In the genomic region with DNA sequence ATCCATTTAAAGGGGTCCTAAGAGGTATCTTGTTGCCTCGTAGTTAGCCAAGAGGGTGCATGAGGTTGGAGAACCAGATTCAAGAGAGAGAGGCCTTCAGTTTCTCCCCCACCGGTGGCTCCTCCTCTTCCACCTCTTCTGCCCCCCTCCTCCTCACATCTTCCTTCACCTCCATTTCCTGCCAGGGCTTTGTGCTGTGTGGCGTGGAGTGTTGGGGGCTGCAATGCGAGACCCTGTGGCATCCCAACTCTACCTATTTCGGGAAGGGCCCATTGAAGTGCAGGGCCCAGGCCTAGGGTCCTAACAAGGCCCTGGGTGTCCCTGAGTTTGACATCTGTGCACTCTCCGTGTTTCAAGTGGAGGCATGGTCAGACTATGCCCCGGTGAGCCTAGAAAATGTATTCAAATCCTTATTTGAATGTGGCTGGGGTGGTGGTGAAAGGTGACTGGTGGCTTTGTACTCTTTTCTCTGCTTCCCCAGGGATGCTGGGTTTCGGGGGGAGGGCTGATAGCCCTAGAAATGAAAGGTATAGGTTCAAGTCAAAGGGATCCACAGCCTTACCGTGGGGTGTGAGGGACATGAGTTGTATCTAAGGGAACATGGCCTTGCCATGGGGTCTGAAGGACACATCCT, we compare ENCODE assay signal across 11 mouse cellular contexts. TPM values are rescaled to one million over a fixed set of nuclear protein-coding genes. Genes with fewer than 3 reads are reported as not detected.
A peak's percentile ranks its signal among the peaks of the same experiment; 100 is the strongest.
DNase-seq lines count a peak whose midpoint lies in the region; ATAC-seq and TF ChIP-seq lines count a peak whose summit lies in the region.
"Had no signal": no experiment of that assay in that cellular context is flagged by ENCODE, and none has a peak within 500 bp of the region (broad histone marks: within the 10 kb centered on the region; RNA-seq: fewer than 3 reads in every experiment).

No protein-coding gene starts in this region.

- peak overlapping the region; percentile 82 for H3K4me3 ChIP-seq in bone marrow macrophage, adult 2 months (ENCODE audit: insufficient read depth, low read length)
- H3K4me3 ChIP-seq in midbrain, embryonic 16.5 days (ENCODE audit: low read depth, low read length), result no peak overlapping the region
- H3K4me3 ChIP-seq: heart, embryonic 10.5 days had no signal

- no peaks in the 10 kb centered on the region for H3K36me3 ChIP-seq in midbrain, embryonic 16.5 days (ENCODE audit: control insufficient read depth, insufficient read depth, low read length)
- H3K36me3 ChIP-seq: heart, embryonic 10.5 days had no signal

- H3K4me1 ChIP-seq in bone marrow macrophage, adult 2 months (ENCODE audit: control insufficient read depth, insufficient read depth, low read length), result peaks cover 47% of the 10 kb centered on the region
- H3K4me1 ChIP-seq in midbrain, embryonic 16.5 days (ENCODE audit: control insufficient read depth, insufficient read depth, low read length), result peaks cover 7% of the 10 kb centered on the region

- H3K4me2 ChIP-seq in midbrain, embryonic 16.5 days (ENCODE audit: low read length), result no peak overlapping the region

- WGBS in midbrain, embryonic 16.5 days, result 60% methylated on average over 9 of the region's 9 CpGs

- TF ChIP-seq CTCF in bone marrow macrophage, adult 2 months (IDR thresholded peaks at IDR 0.05; ENCODE audit: low read depth, low read length), result no peak

- TF ChIP-seq POLR2A in bone marrow macrophage, adult 2 months (IDR thresholded peaks at IDR 0.05; ENCODE audit: borderline replicate concordance, low read depth, low read length), result no peak

- ATAC-seq in neutrophil, adult 5-6 weeks (ENCODE audit: extremely low read depth, insufficient number of reproducible peaks, low FRiP score, poor library complexity, severe bottlenecking), result peak; percentile 3; the same call in 1 of the 2 replicates
- no peak for ATAC-seq in midbrain, embryonic 16.5 days
- ATAC-seq: forebrain, embryonic 14.5 days had no signal

- H3K9ac ChIP-seq in midbrain, embryonic 16.5 days (ENCODE audit: low read depth, low read length), result no peak overlapping the region

- H3K9me3 ChIP-seq in midbrain, embryonic 16.5 days (replicated peaks; ENCODE audit: control insufficient read depth, low read length, poor library complexity, severe bottlenecking), result no peaks in the 10 kb centered on the region
- H3K9me3 ChIP-seq: heart, embryonic 10.5 days had no signal

- DNase-seq in spleen, adult 12 weeks (ENCODE audit: low spot score), result peak; percentile 25
- DNase-seq in spleen, postnatal 14 days (ENCODE audit: low spot score in 2 of 2), result no peak
- peak; percentile 72 to 82 for DNase-seq in thymus, postnatal 36 days
- DNase-seq in gastrocnemius, adult 8-10 months (ENCODE audit: low spot score in 2 of 2), result no peak
- DNase-seq in adrenal gland, postnatal 10 days, result no peak
- DNase-seq: kidney, adult 2 months had no signal

- H3K27me3 ChIP-seq in midbrain, embryonic 16.5 days (ENCODE audit: control insufficient read depth, insufficient read depth, low read depth, low read length), result no peaks in the 10 kb centered on the region; the same call in 1 of the 2 replicates

- peak overlapping the region; percentile 84 for H3K27ac ChIP-seq in bone marrow macrophage, adult 2 months (ENCODE audit: insufficient read depth, low read depth, low read length)
- no peak overlapping the region for H3K27ac ChIP-seq in midbrain, embryonic 16.5 days (ENCODE audit: low read length)
- H3K27ac ChIP-seq: heart, embryonic 10.5 days had no signal

RNA-seq across cellular contexts. Expression of a gene that starts 0.8 kb away (rescaled TPM):
- polyA plus RNA-seq in bone marrow macrophage, adult 2 months (2012; ENCODE audit: insufficient read depth, insufficient read length, missing spikeins), result 128 and 138 TPM in 2 replicates
- 373 and 377 TPM in 2 replicates for total RNA-seq in neutrophil, adult 5-6 weeks (2017)
- total RNA-seq in gastrocnemius, adult 8-10 months (2022), result under 1 TPM; 0.17 to 0.48 (median 0.32) TPM
- polyA plus RNA-seq in midbrain, embryonic 16.5 days (2015; fragmentation: Nextera tagmentation; extraction: Ambion mirVana), result 1.2 and 1.3 TPM in 2 replicates
- total RNA-seq in adrenal gland, postnatal 10 days (2021), result 1 to 10 TPM; 4.4 to 4.8 TPM

RNA-seq across cellular contexts. Expression of a gene that starts 30.5 kb away (rescaled TPM):
- 24.6 and 26.6 TPM in 2 replicates for polyA plus RNA-seq in bone marrow macrophage, adult 2 months (2012; ENCODE audit: insufficient read depth, insufficient read length, missing spikeins)
- 3.4 and 4.1 TPM in 2 replicates for total RNA-seq in neutrophil, adult 5-6 weeks (2017)
- 100 to 1,000 TPM; 169 to 191 (median 176) TPM for total RNA-seq in gastrocnemius, adult 8-10 months (2022)
- 9.2 and 9.4 TPM in 2 replicates for polyA plus RNA-seq in midbrain, embryonic 16.5 days (2015; fragmentation: Nextera tagmentation; extraction: Ambion mirVana)
- total RNA-seq in adrenal gland, postnatal 10 days (2021), result 10 to 100 TPM; 39.2 to 56.6 TPM

RNA-seq across cellular contexts. Expression of a gene that starts 31.5 kb away (rescaled TPM):
- polyA plus RNA-seq in bone marrow macrophage, adult 2 months (2012; ENCODE audit: insufficient read depth, insufficient read length, missing spikeins), result 60.4 and 60.7 TPM in 2 replicates
- total RNA-seq in neutrophil, adult 5-6 weeks (2017), result 26.2 and 34.1 TPM in 2 replicates
- total RNA-seq in gastrocnemius, adult 8-10 months (2022), result 10 to 100 TPM; 24.3 to 28.1 (median 26.3) TPM
- 18.7 and 21.1 TPM in 2 replicates for polyA plus RNA-seq in midbrain, embryonic 16.5 days (2015; fragmentation: Nextera tagmentation; extraction: Ambion mirVana)
- 10 to 100 TPM; 51.1 to 56.2 TPM for total RNA-seq in adrenal gland, postnatal 10 days (2021)

RNA-seq across cellular contexts. Expression of a gene that starts 51.8 kb away (rescaled TPM):
- 89.2 and 101 TPM in 2 replicates for polyA plus RNA-seq in bone marrow macrophage, adult 2 months (2012; ENCODE audit: insufficient read depth, insufficient read length, missing spikeins)
- total RNA-seq in neutrophil, adult 5-6 weeks (2017), result 164 TPM in 2 replicates
- total RNA-seq in gastrocnemius, adult 8-10 months (2022), result 10 to 100 TPM in 3 of 4 experiments, 1 to 10 TPM in 1; 8.4 to 33.5 (median 14.9) TPM
- polyA plus RNA-seq in midbrain, embryonic 16.5 days (2015; fragmentation: Nextera tagmentation; extraction: Ambion mirVana), result 1.6 and 2.8 TPM in 2 replicates
- total RNA-seq in adrenal gland, postnatal 10 days (2021), result 100 to 1,000 TPM; 426 to 804 TPM

Comparison
In these comparisons a context has a peak if more than half of its experiments do, and no peak if none do; other contexts are left out.
1. DNase-seq: peak in spleen, adult 12 weeks (single experiment) and thymus, postnatal 36 days (2 of 2); none in spleen, postnatal 14 days (0 of 2), gastrocnemius, adult 8-10 months (0 of 2) and adrenal gland, postnatal 10 days (single experiment).
2. RNA of a gene that starts 0.8 kb away (total RNA-seq): 373 to 377 TPM in neutrophil, adult 5-6 weeks; 4.4 to 4.8 TPM in adrenal gland, postnatal 10 days and 0.17 to 0.48 TPM in gastrocnemius, adult 8-10 months; every median in the first group is over 10 times any median in the second.